Mouse (Mus musculus): ENCODE data around the gene Susd1. TPM values are rescaled to one million over a fixed set of nuclear protein-coding genes. Genes with fewer than 3 reads are reported as not detected.

Gene Susd1
- 9.1 and 12.6 TPM in 2 replicates for polyA plus RNA-seq (2015; fragmentation: Nextera tagmentation; extraction: Ambion mirVana)

- WGBS: under 1% methylated on average over 74 of the region's 75 CpGs
Observed at GRCm38 (mm10) chr4:59437990-59438854, at the start of gene Susd1. Gene Susd1, minus strand, starts transcription at chr4:59438633.

DNA sequence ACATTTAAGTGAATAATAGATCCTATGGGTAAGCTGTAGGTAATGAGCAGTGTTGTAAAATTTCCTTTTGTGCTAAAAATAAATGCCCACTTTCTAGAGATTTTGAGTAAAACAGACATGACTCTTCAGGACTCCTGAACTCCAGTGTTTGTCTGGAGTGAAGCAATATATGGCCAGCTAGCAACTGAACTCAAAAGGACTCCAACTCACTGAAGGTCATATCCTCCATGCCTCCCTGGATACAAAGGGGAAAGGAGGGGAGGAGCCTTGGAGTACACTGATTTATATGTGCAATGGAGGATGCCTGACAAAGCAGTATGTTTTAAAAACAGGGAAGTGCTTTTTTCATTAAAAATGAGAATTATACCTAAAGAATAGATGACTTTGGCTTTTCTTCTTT is 32.9 kb upstream of the Susd1 start:
- Histone ChIP-seq H3K36me3 (no peaks in the 10 kb centered on the region), H3K4me2 (no peak overlapping the region), H3K9me3 (no peaks in the 10 kb centered on the region), H3K4me1 (0 out of 2 replicates have a peak, but pooled peaks cover 3% of the 10 kb centered on the region), H3K27me3 (replicated peaks) (no peaks in the 10 kb centered on the region), H3K9ac (no peak overlapping the region), H3K4me3 (replicated peaks) (no peak overlapping the region), H3K27ac (no peak overlapping the region)
- no peak for ATAC-seq (ENCODE audit: insufficient read depth, low FRiP score, low read depth)

More at GRCm38 (mm10) chr4:59437990-59438854, at the start of gene Susd1:
- Histone ChIP-seq H3K36me3 (no peaks in the 10 kb centered on the region), H3K9ac (peak within 1 kb of the TSS; percentile 67), H3K27ac (peak within 1 kb of the TSS; percentile 87), H3K4me2 (peak within 1 kb of the TSS; percentile 92), H3K4me3 (replicated peaks) (peak within 1 kb of the TSS; percentile 63), H3K4me1 (peaks cover 10% of the 10 kb centered on the region; the same call in 1 of the 2 replicates), H3K9me3 (no peaks in the 10 kb centered on the region), H3K27me3 (replicated peaks) (no peaks in the 10 kb centered on the region)
- peak; percentile 84 for ATAC-seq (ENCODE audit: insufficient read depth, low FRiP score, low read depth)

DNA sequence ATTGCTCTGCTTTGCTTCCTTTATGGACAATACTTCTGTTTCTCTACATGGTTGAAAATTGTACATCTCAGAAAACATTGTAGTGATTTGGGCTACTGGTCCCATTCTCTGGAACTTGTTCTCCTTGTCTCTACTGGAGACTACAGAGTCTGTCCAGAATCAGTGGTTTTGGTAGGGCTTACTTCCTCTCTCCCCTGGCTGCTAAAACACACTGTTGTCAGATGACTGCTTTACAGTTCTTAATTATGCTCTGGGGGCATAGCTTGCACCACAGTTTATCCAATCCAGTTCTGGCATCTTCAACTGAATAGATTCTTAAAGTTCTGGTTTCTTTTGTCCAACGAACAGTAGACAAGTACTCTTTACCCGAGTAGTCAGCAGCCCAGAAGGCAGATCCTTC is 27.0 kb upstream of the Susd1 start:
- Histone ChIP-seq H3K27me3 (replicated peaks) (no peaks in the 10 kb centered on the region), H3K9me3 (no peaks in the 10 kb centered on the region), H3K4me3 (replicated peaks) (no peak overlapping the region), H3K4me1 (peaks cover 11% of the 10 kb centered on the region; the same call in 1 of the 2 replicates), H3K9ac (no peak overlapping the region), H3K27ac (no peak overlapping the region), H3K4me2 (no peak overlapping the region), H3K36me3 (no peaks in the 10 kb centered on the region)
- WGBS: 70% methylated on average over 2 of the region's 2 CpGs
- no peak for ATAC-seq (ENCODE audit: insufficient read depth, low FRiP score, low read depth)

GRCm38 (mm10) chr4:59464661-59465060 is 26.2 kb upstream of the Susd1 start:
- Histone ChIP-seq H3K27ac (no peak overlapping the region), H3K9ac (no peak overlapping the region), H3K27me3 (replicated peaks) (no peaks in the 10 kb centered on the region), H3K4me1 (peaks cover 15% of the 10 kb centered on the region; the same call in 1 of the 2 replicates), H3K4me3 (replicated peaks) (no peak overlapping the region), H3K4me2 (no peak overlapping the region), H3K36me3 (no peaks in the 10 kb centered on the region), H3K9me3 (no peaks in the 10 kb centered on the region)
- ATAC-seq (ENCODE audit: insufficient read depth, low FRiP score, low read depth): no peak
- 78% methylated on average over 6 of the region's 6 CpGs for WGBS

DNA sequence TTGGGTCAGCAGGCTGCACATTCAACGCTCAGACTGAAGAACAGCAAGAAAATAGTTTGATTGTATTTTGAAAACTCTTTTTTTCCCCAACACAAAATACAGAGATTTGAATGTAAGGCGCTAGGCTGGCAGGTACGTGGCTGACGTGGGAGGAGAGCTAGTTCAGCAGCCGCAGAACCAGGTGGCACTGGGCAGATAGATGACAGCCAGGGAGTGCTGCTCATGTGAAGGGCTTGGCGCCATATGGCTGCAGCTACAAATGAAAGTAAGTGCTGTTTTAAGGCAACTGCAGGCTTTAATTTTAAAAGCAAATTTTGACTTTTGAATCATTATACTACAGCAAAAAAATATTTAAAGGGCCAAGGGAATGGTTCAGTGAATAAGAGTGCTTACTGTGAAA is 24.1 kb upstream of the Susd1 start:
- Histone ChIP-seq H3K36me3 (no peaks in the 10 kb centered on the region), H3K27me3 (replicated peaks) (no peaks in the 10 kb centered on the region), H3K9me3 (no peaks in the 10 kb centered on the region), H3K9ac (no peak overlapping the region), H3K27ac (no peak overlapping the region), H3K4me1 (peaks cover 27% of the 10 kb centered on the region; the same call in 1 of the 2 replicates), H3K4me2 (no peak overlapping the region), H3K4me3 (replicated peaks) (no peak overlapping the region)
- no peak for ATAC-seq (ENCODE audit: insufficient read depth, low FRiP score, low read depth)
- WGBS: 53% methylated on average over 6 of the region's 6 CpGs

GRCm38 (mm10) chr4:59461116-59461727 is 22.8 kb upstream of the Susd1 start:
- 49% methylated on average over 11 of the region's 11 CpGs for WGBS
- H3K27ac ChIP-seq: no peak overlapping the region

DNA sequence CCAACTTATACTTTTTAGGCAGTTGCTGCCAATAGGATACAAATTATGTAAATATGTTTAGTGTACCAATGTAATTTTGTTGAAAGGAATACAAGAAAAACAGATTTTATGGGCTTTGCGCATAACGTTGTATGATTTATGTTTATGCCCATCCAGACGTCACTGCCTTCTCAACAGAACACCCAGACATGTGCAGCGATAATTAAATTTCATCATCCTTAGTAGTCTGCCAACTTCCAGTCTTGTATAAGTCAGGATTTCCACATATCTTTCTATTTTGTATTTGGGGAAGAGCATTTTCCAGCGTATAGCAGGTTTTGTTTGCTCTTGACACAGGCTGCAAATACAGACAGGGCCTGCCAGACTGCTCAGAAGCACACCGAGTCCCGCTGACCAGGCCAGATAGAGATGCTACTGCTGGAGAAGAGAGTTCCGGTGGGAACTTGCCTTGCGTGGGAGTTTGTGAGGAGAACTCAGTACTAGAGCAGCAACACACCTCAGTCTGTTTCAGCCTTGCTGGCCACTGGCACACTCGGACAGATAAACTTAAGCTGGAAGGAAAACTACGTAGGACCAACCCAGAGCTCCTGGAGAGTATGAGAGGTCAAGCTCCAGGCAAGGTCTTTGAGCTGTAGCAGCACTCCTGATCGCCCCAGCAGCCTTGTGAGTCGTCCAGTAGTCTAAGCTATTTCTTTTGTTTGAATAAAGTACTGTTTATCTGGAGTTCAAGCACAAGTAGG is 21.0 kb upstream of the Susd1 start:
- no peak for ATAC-seq (ENCODE audit: insufficient read depth, low FRiP score, low read depth)
- Histone ChIP-seq H3K4me2 (no peak overlapping the region), H3K9me3 (no peaks in the 10 kb centered on the region), H3K4me3 (replicated peaks) (no peak overlapping the region), H3K27me3 (replicated peaks) (no peaks in the 10 kb centered on the region), H3K27ac (peak overlapping the region; percentile 51; the same call in 1 of the 2 replicates), H3K9ac (no peak overlapping the region), H3K36me3 (no peaks in the 10 kb centered on the region), H3K4me1 (peaks cover 28% of the 10 kb centered on the region; the same call in 1 of the 2 replicates)
- WGBS: 59% methylated on average over 13 of the region's 13 CpGs

More at GRCm38 (mm10) chr4:59461116-59461727, 22.8 kb upstream of the Susd1 start:
- Histone ChIP-seq H3K9ac (no peak overlapping the region), H3K4me2 (0 out of 2 replicates have a peak overlapping the region, but pooled peaks have one; percentile 3), H3K4me3 (replicated peaks) (no peak overlapping the region), H3K4me1 (peaks cover 28% of the 10 kb centered on the region; the same call in 1 of the 2 replicates), H3K36me3 (no peaks in the 10 kb centered on the region), H3K27me3 (replicated peaks) (no peaks in the 10 kb centered on the region), H3K9me3 (no peaks in the 10 kb centered on the region)
- peak; percentile 62; the same call in 1 of the 2 replicates for ATAC-seq (ENCODE audit: insufficient read depth, low FRiP score, low read depth)

- Histone ChIP-seq H3K9me3 (no peaks in the 10 kb centered on the region), H3K27me3 (replicated peaks) (no peaks in the 10 kb centered on the region), H3K9ac (no peak overlapping the region), H3K27ac (peak overlapping the region; percentile 31; the same call in 1 of the 2 replicates), H3K36me3 (no peaks in the 10 kb centered on the region), H3K4me3 (replicated peaks) (no peak overlapping the region), H3K4me2 (no peak overlapping the region), H3K4me1 (peaks cover 28% of the 10 kb centered on the region; the same call in 1 of the 2 replicates)
- 31% methylated on average over 9 of the region's 9 CpGs for WGBS
- ATAC-seq (ENCODE audit: insufficient read depth, low FRiP score, low read depth): no peak; the same call in 1 of the 2 replicates
Observed at GRCm38 (mm10) chr4:59457941-59458340, 19.5 kb upstream of the Susd1 start.

DNA sequence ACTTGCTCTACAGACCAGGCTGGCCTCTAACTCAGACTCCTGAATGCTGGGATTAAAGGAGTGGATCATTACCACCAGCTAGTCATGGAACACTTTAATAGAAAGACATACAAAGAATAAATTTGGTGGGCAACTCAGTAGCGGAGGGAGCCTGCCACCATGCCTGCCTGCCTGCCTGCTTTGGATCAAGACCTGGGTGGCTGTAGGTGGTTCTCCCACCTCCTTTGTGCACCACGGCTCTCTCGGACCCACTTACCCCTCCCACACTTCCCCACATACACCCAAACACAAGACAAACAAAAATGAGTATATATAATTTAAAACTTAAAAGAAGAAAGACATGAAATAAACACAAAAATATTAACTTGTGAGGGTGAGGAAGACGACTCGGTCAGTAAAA is 18.7 kb upstream of the Susd1 start:
- ATAC-seq (ENCODE audit: insufficient read depth, low FRiP score, low read depth): no peak
- Histone ChIP-seq H3K36me3 (no peaks in the 10 kb centered on the region), H3K9ac (no peak overlapping the region), H3K4me1 (peaks cover 25% of the 10 kb centered on the region; the same call in 1 of the 2 replicates), H3K27me3 (replicated peaks) (no peaks in the 10 kb centered on the region), H3K4me2 (no peak overlapping the region), H3K9me3 (no peaks in the 10 kb centered on the region), H3K27ac (no peak overlapping the region), H3K4me3 (replicated peaks) (no peak overlapping the region)
- 86% methylated on average over 5 of the region's 5 CpGs for WGBS

GRCm38 (mm10) chr4:59455465-59455864 is 17.0 kb upstream of the Susd1 start:
- Histone ChIP-seq H3K4me3 (replicated peaks) (no peak overlapping the region), H3K27me3 (replicated peaks) (no peaks in the 10 kb centered on the region), H3K27ac (no peak overlapping the region), H3K36me3 (no peaks in the 10 kb centered on the region), H3K4me2 (no peak overlapping the region), H3K4me1 (peaks cover 17% of the 10 kb centered on the region; the same call in 1 of the 2 replicates), H3K9me3 (no peaks in the 10 kb centered on the region), H3K9ac (no peak overlapping the region)
- WGBS: 70% methylated on average over 2 of the region's 2 CpGs
- ATAC-seq (ENCODE audit: insufficient read depth, low FRiP score, low read depth): no peak

DNA sequence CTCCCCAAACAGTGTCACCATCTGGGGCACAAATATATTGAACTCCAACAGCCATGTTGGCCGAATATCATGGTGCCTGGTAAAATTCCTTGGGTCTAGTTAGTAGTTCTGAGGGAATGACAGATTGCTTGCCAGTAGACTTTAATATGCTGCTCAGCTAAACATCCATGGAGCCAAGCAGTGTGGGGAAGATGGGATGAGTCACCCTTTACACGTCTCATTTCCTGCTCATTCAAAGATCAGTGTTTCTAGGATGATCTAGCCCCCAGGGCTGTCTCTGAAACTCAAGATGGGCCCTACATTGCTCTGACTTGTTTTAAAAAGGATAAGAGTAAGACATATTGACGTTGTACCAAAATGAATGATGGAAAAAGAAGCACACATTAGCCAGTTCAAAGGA is 15.6 kb upstream of the Susd1 start:
- H3K27ac ChIP-seq: no peak overlapping the region
- no peak overlapping the region for H3K9ac ChIP-seq
- H3K4me2 ChIP-seq: no peak overlapping the region
- no peaks in the 10 kb centered on the region for H3K9me3 ChIP-seq
- WGBS: 52% methylated on average over 3 of the region's 3 CpGs
- no peaks in the 10 kb centered on the region for H3K36me3 ChIP-seq
- no peaks in the 10 kb centered on the region for H3K27me3 ChIP-seq (replicated peaks)
- peaks cover 8% of the 10 kb centered on the region; the same call in 1 of the 2 replicates for H3K4me1 ChIP-seq
- ATAC-seq (ENCODE audit: insufficient read depth, low FRiP score, low read depth): no peak
- H3K4me3 ChIP-seq (replicated peaks): no peak overlapping the region
